Mouse (Mus musculus) lung, postnatal 0 days (tissue): Measurements from ENCODE around the gene Nup210. TPM values are rescaled to one million over a fixed set of nuclear protein-coding genes. Genes with fewer than 3 reads are reported as not detected.
A peak's percentile ranks its signal among the peaks of the same experiment; 100 is the strongest.
"Not testable (repeated sequence)": the region's sequence is repeated elsewhere in the genome, so short reads cannot be mapped to it uniquely, and the experiment has no call there.

Experiments used
- ATAC-seq: fragments of 200-750 bp; cut with Nextera tagmentation; 2 replicates; pipeline ENCODE4 v1.8.0; 2017; ENCODE audit warnings: moderate library complexity
- DNase-seq: peaks from one replicate; pipeline ENCODE4 v3.0.0-alpha.2; 2016; ENCODE audit warnings: low spot score
- H3K27ac ChIP-seq: fragments of 300-500 bp; sonication (generic); 2 replicates; pipeline ENCODE4 v1.5.1; 2014; ENCODE audit warnings: antibody characterized with exemption, mild to moderate bottlenecking, low read length, mixed read lengths
- H3K27me3 ChIP-seq: fragments of 300-500 bp; sonication (generic); replicated peaks from 2 replicates; pipeline ENCODE4 v1.6.1; 2014; ENCODE audit warnings: low read length, mixed read lengths; ENCODE audit not compliant: insufficient read depth
- H3K36me3 ChIP-seq: fragments of 300-500 bp; sonication (generic); 2 replicates; pipeline ENCODE4 v1.6.1; 2014; ENCODE audit warnings: low read length, mixed read lengths; ENCODE audit not compliant: insufficient read depth
- H3K4me1 ChIP-seq: fragments of 300-500 bp; sonication (generic); 2 replicates; pipeline ENCODE4 v1.6.1; 2014; ENCODE audit warnings: antibody characterized with exemption, low read depth, low read length, mixed read lengths; ENCODE audit not compliant: insufficient read depth
- H3K4me2 ChIP-seq: fragments of 300-500 bp; sonication (generic); replicated peaks from 2 replicates; pipeline ENCODE4 v1.6.1; 2014; ENCODE audit warnings: low read depth, mild to moderate bottlenecking, low read length, moderate library complexity, mixed read lengths
- H3K4me3 ChIP-seq: fragments of 300-500 bp; sonication (generic); 2 replicates; pipeline ENCODE4 v1.5.1; 2014; ENCODE audit warnings: low read depth, low read length
- H3K9ac ChIP-seq: fragments of 300-500 bp; sonication (generic); replicated peaks from 2 replicates; pipeline ENCODE4 v1.6.1; 2014; ENCODE audit warnings: low read depth, mild to moderate bottlenecking
- H3K9me3 ChIP-seq: fragments of 300-500 bp; sonication (generic); 2 replicates; pipeline ENCODE4 v1.6.1; 2016; ENCODE audit warnings: low read length, mixed read lengths
- CTCF ChIP-seq: IDR thresholded peaks from 2 replicates; pipeline ENCODE4 v1.5.1; 2016; ENCODE audit warnings: antibody characterized with exemption, mild to moderate bottlenecking
- EP300 ChIP-seq: IDR thresholded peaks from 2 replicates; pipeline ENCODE4 v1.6.1; 2016; ENCODE audit warnings: antibody characterized with exemption, mild to moderate bottlenecking, control low read depth
- WGBS: fragments of 180-500 bp; shearing (Covaris S2); extraction: QIAGEN DNeasy Blood & Tissue Kit; methylation state at CpG from one replicate; pipeline ENCODE4 v1.1.7; 2014; 5-methylcytosine and 5-hydroxymethylcytosine counted together
- polyA plus RNA-seq: library from polyadenylated mRNA; unstranded; fragments of >200 nt; fragmentation: Nextera tagmentation; extraction: Ambion mirVana; gene quantifications from 2 replicates; pipeline ENCODE4 v1.2.1, GENCODE M21; 2015

The Nup210 gene
- polyA plus RNA-seq, 1 experiment from 2014 or later: 5.8 TPM

- TF ChIP-seq EP300 (no peak), CTCF (no peak)
- no peak overlapping the region for H3K4me2 ChIP-seq
- H3K27ac ChIP-seq: no peak overlapping the region
- no peak overlapping the region for H3K4me3 ChIP-seq
- no peaks in the 10 kb centered on the region for H3K9me3 ChIP-seq
- no peak overlapping the region for H3K9ac ChIP-seq
- WGBS: 39% methylated on average over 7 of the region's 7 CpGs
- DNase-seq: no peak
- no peak for ATAC-seq
- no peaks in the 10 kb centered on the region for H3K27me3 ChIP-seq
- no peaks in the 10 kb centered on the region for H3K4me1 ChIP-seq
- H3K36me3 ChIP-seq: no peaks in the 10 kb centered on the region
These were observed 7.9 kb upstream of the Nup210 start for GRCm38 (mm10) chr6:91124286-91125227.

- WGBS: 71% methylated on average over 3 of the region's 3 CpGs
- no peak overlapping the region for H3K9ac ChIP-seq
- H3K36me3 ChIP-seq: no peaks in the 10 kb centered on the region
- DNase-seq (no peak), ATAC-seq (no peak)
- no peaks in the 10 kb centered on the region for H3K27me3 ChIP-seq
- TF ChIP-seq CTCF: no peak
- TF ChIP-seq EP300: no peak
- no peak overlapping the region for H3K27ac ChIP-seq
- no peaks in the 10 kb centered on the region for H3K9me3 ChIP-seq
- H3K4me3 ChIP-seq: no peak overlapping the region
- no peaks in the 10 kb centered on the region for H3K4me1 ChIP-seq
- no peak overlapping the region for H3K4me2 ChIP-seq
These were observed 6.8 kb upstream of the Nup210 start for GRCm38 (mm10) chr6:91123453-91123852.

DNA sequence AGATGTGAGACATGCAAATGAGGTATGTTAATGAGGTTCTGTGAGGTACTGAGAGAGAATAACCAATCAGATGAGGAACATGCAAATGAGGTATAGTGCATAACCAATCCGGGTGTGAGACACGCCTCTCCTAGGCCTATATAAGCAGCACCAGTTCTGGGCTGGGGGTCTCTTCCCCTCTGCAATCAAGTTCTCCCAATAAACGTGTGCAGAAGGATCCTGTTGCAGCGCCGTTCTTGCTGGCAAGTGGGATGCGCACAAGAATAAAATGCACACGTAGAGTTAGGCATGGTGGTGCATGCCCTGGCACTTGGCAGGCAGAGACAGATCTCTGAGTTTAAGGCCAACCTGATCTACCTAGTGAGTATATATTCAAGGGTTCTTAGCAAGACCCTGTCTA, 4.5 kb upstream of the Nup210 start:
- not testable (repeated sequence) for H3K4me2 ChIP-seq, H3K27me3 ChIP-seq, H3K9ac ChIP-seq, DNase-seq, H3K4me3 ChIP-seq, H3K36me3 ChIP-seq, H3K27ac ChIP-seq, H3K9me3 ChIP-seq, ATAC-seq
- peaks cover 10% of the 10 kb centered on the region for H3K4me1 ChIP-seq
- WGBS: 94% methylated on average over 7 of the region's 7 CpGs

GRCm38 (mm10) chr6:91120206-91120605, 3.6 kb upstream of the Nup210 start:
- TF ChIP-seq CTCF (no peak), EP300 (no peak)
- WGBS: 65% methylated on average over 2 of the region's 2 CpGs
- no peak for DNase-seq
- H3K4me1 ChIP-seq: peaks cover 10% of the 10 kb centered on the region
- no peaks in the 10 kb centered on the region for H3K36me3 ChIP-seq
- H3K4me3 ChIP-seq: no peak overlapping the region
- H3K9me3 ChIP-seq: no peaks in the 10 kb centered on the region
- H3K4me2 ChIP-seq: no peak overlapping the region
- H3K27ac ChIP-seq: no peak overlapping the region
- no peaks in the 10 kb centered on the region for H3K27me3 ChIP-seq
- ATAC-seq: no peak
- H3K9ac ChIP-seq: no peak overlapping the region

- TF ChIP-seq EP300 (no peak), CTCF (no peak)
- no peak overlapping the region for H3K27ac ChIP-seq
- no peak overlapping the region for H3K9ac ChIP-seq
- DNase-seq: no peak
- H3K4me1 ChIP-seq: peaks cover 10% of the 10 kb centered on the region
- H3K4me2 ChIP-seq: no peak overlapping the region
- ATAC-seq: no peak
- no peak overlapping the region for H3K4me3 ChIP-seq
- no peaks in the 10 kb centered on the region for H3K36me3 ChIP-seq
- H3K27me3 ChIP-seq: no peaks in the 10 kb centered on the region
- H3K9me3 ChIP-seq: no peaks in the 10 kb centered on the region
These were observed 1.9 kb upstream of the Nup210 start for GRCm38 (mm10) chr6:91118526-91118925.

- no peak overlapping the region for H3K9ac ChIP-seq
- WGBS: 2% methylated on average over 9 of the region's 9 CpGs
These were observed 520 bp upstream of the Nup210 start for GRCm38 (mm10) chr6:91117149-91117548.

More at GRCm38 (mm10) chr6:91117149-91117548, 520 bp upstream of the Nup210 start:
- Histone ChIP-seq H3K27me3 (no peaks in the 10 kb centered on the region), H3K4me3 (peak overlapping the region; percentile 61; the same call in 1 of the 2 replicates), H3K27ac (no peak overlapping the region), H3K9me3 (no peaks in the 10 kb centered on the region), H3K36me3 (no peaks in the 10 kb centered on the region), H3K4me2 (peak overlapping the region; percentile 99), H3K4me1 (peaks cover 10% of the 10 kb centered on the region)
- peak; percentile 25; the same call in 1 of the 2 replicates for ATAC-seq
- TF ChIP-seq CTCF (no peak), EP300 (no peak)
- peak; percentile 72 for DNase-seq
